Mouse (Mus musculus) embryonic facial prominence, embryonic 14.5 days (tissue): ENCODE measurements around the gene Gm49325. TPM values are rescaled to one million over a fixed set of nuclear protein-coding genes. Genes with fewer than 3 reads are reported as not detected.

ENCODE experiments used
- ATAC-seq: fragments of 200-750 bp; cut with Nextera tagmentation; 2 replicates; pipeline ENCODE4 v1.8.0; 2017; ENCODE audit warnings: low read depth, moderate number of reproducible peaks, moderate TSS enrichment
- DNase-seq: peaks from one replicate; pipeline ENCODE4 v3.0.0-alpha.2; 2015; ENCODE audit warnings: low spot score
- H3K27ac ChIP-seq: fragments of 300-500 bp; sonication (generic); replicated peaks from 2 replicates; pipeline ENCODE4 v1.5.1; 2014; ENCODE audit warnings: low read depth, mild to moderate bottlenecking, low read length, moderate library complexity
- H3K27me3 ChIP-seq: fragments of 300-500 bp; sonication (generic); replicated peaks from 2 replicates; pipeline ENCODE4 v1.6.1; 2014; ENCODE audit warnings: low read length; ENCODE audit not compliant: control insufficient read depth, insufficient read depth
- H3K36me3 ChIP-seq: fragments of 300-500 bp; sonication (generic); 2 replicates; pipeline ENCODE4 v1.6.1; 2014; ENCODE audit warnings: low read length, mixed read lengths; ENCODE audit not compliant: control insufficient read depth, insufficient read depth
- H3K4me1 ChIP-seq: fragments of 300-500 bp; sonication (generic); 2 replicates; pipeline ENCODE4 v1.6.1; 2014; ENCODE audit warnings: antibody characterized with exemption, low read length; ENCODE audit not compliant: control insufficient read depth, insufficient read depth
- H3K4me2 ChIP-seq: fragments of 300-500 bp; sonication (generic); 2 replicates; pipeline ENCODE4 v1.6.1; 2014; ENCODE audit warnings: low read depth, mild to moderate bottlenecking, low read length, moderate library complexity, mixed read lengths
- H3K4me3 ChIP-seq: fragments of 300-500 bp; sonication (generic); 2 replicates; pipeline ENCODE4 v1.5.1; 2014; ENCODE audit warnings: low read depth, mild to moderate bottlenecking, low read length
- H3K9ac ChIP-seq: fragments of 300-500 bp; sonication (generic); 2 replicates; pipeline ENCODE4 v1.6.1; 2014; ENCODE audit warnings: low read depth, mild to moderate bottlenecking, low read length, moderate library complexity, mixed read lengths
- H3K9me3 ChIP-seq: fragments of 300-500 bp; sonication (generic); 2 replicates; pipeline ENCODE4 v1.6.1; 2016; ENCODE audit warnings: low read length; ENCODE audit not compliant: control insufficient read depth
- WGBS: fragments of 180-500 bp; shearing (Covaris S2); extraction: QIAGEN DNeasy Blood & Tissue Kit; methylation state at CpG from one replicate; pipeline ENCODE4 v1.1.7; 2014; 5-methylcytosine and 5-hydroxymethylcytosine counted together
- polyA plus RNA-seq: library from polyadenylated mRNA; unstranded; fragments of >200 nt; fragmentation: Nextera tagmentation; extraction: Ambion mirVana; gene quantifications from 2 replicates; pipeline ENCODE4 v1.2.1, GENCODE M21; 2014

Gm49325 gene
- polyA plus RNA-seq, 1 experiment from 2014 or later = 4.1 TPM

- Histone ChIP-seq H3K36me3 (0 out of 2 replicates have a peak, but pooled peaks cover 3% of the 10 kb centered on the region), H3K9me3 (no peaks in the 10 kb centered on the region), H3K9ac (peak overlapping the region; percentile 30; the same call in 1 of the 2 replicates), H3K4me1 (peaks cover 17% of the 10 kb centered on the region), H3K4me2 (0 out of 2 replicates have a peak overlapping the region, but pooled peaks have one; percentile 10), H3K27ac (peak overlapping the region; percentile 44), H3K4me3 (no peak overlapping the region), H3K27me3 (no peaks in the 10 kb centered on the region)
- no peak for ATAC-seq
- WGBS = 47% methylated on average over 7 of the region's 7 CpGs
- DNase-seq = peak; percentile 62
Measured at GRCm38 (mm10) chr10:77624570-77624995, 18.6 kb downstream of the Gm49325 start.

GRCm38 (mm10) chr10:77626036-77626435 lies 20.0 kb downstream of the Gm49325 start:
- no peak overlapping the region for H3K4me3 ChIP-seq
- no peak overlapping the region for H3K9ac ChIP-seq
- WGBS = 87% methylated on average over 7 of the region's 7 CpGs
- H3K4me2 ChIP-seq = no peak overlapping the region
- H3K4me1 ChIP-seq = peaks cover 17% of the 10 kb centered on the region
- H3K27me3 ChIP-seq = no peaks in the 10 kb centered on the region
- peaks cover 6% of the 10 kb centered on the region for H3K36me3 ChIP-seq
- ATAC-seq (no peak), DNase-seq (no peak)
- no peak overlapping the region for H3K27ac ChIP-seq
- no peaks in the 10 kb centered on the region for H3K9me3 ChIP-seq

DNA sequence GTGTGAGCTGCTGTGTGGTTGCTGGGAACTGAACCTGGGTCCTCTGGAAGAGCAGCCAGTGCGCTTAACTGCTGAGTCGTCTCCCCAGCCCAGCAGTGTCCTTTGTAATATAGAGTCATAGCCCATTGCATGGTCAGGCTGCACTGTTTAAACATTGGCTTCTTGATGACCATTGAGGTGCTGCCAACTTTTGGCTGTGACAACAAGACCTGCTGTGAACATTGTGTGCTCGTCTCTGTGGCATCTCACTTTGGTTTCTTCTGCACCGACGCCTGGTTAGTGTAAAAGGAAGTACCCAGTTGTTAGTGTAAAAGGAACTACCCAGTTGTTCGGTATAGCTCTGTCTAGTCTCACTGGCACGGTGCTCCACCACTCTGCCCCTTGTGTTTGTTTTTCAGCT lies 20.6 kb downstream of the Gm49325 start:
- Histone ChIP-seq H3K4me1 (peaks cover 17% of the 10 kb centered on the region), H3K27me3 (no peaks in the 10 kb centered on the region), H3K9me3 (no peaks in the 10 kb centered on the region), H3K4me2 (no peak overlapping the region), H3K27ac (no peak overlapping the region), H3K36me3 (peaks cover 12% of the 10 kb centered on the region), H3K9ac (no peak overlapping the region), H3K4me3 (no peak overlapping the region)
- DNase-seq (no peak), ATAC-seq (no peak)
- 80% methylated on average over 7 of the region's 7 CpGs for WGBS

- H3K27ac ChIP-seq = no peak overlapping the region
- no peak overlapping the region for H3K4me3 ChIP-seq
- no peaks in the 10 kb centered on the region for H3K27me3 ChIP-seq
- no peak overlapping the region for H3K9ac ChIP-seq
- no peaks in the 10 kb centered on the region for H3K9me3 ChIP-seq
- no peak overlapping the region for H3K4me2 ChIP-seq
- 39% methylated on average over 2 of the region's 2 CpGs for WGBS
- DNase-seq (peak; percentile 77), ATAC-seq (peak; percentile 84)
- peaks cover 18% of the 10 kb centered on the region for H3K36me3 ChIP-seq
- H3K4me1 ChIP-seq = peaks cover 17% of the 10 kb centered on the region
Measured at GRCm38 (mm10) chr10:77627497-77627896, 21.5 kb downstream of the Gm49325 start.

DNA sequence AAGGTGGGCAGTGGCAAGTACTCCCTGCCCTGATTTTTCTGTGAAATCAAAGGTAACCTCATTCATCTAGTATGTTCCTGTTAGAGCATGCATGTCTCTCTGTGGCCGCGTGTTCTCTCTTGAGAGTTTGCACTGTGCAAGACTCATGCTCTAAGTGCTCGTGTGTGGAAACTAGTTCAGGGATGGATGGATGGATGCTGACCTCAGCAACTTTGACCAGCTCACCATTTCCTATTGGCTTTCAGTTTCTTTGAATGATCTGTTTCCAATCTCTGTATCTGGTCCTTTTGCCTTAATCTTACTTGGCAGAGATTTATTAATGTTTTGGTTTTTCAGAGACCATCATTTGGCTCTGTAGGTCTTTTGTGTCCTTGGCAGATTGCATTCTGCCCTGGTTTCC lies 23.2 kb downstream of the Gm49325 start:
- no peak overlapping the region for H3K27ac ChIP-seq
- no peak overlapping the region for H3K4me2 ChIP-seq
- H3K9ac ChIP-seq = no peak overlapping the region
- no peak for DNase-seq
- H3K9me3 ChIP-seq = no peaks in the 10 kb centered on the region
- H3K4me1 ChIP-seq = peaks cover 6% of the 10 kb centered on the region
- WGBS = 74% methylated on average over 3 of the region's 3 CpGs
- ATAC-seq = no peak
- H3K36me3 ChIP-seq = peaks cover 35% of the 10 kb centered on the region
- H3K4me3 ChIP-seq = no peak overlapping the region
- H3K27me3 ChIP-seq = no peaks in the 10 kb centered on the region

GRCm38 (mm10) chr10:77629970-77630369 lies 24.0 kb downstream of the Gm49325 start:
- no peaks in the 10 kb centered on the region for H3K9me3 ChIP-seq
- no peak overlapping the region for H3K4me3 ChIP-seq
- no peaks in the 10 kb centered on the region for H3K27me3 ChIP-seq
- DNase-seq (no peak), ATAC-seq (no peak)
- no peak overlapping the region for H3K27ac ChIP-seq
- 100% methylated on average over 1 of the region's 1 CpGs for WGBS
- H3K4me2 ChIP-seq = no peak overlapping the region
- H3K36me3 ChIP-seq = peaks cover 35% of the 10 kb centered on the region
- H3K9ac ChIP-seq = no peak overlapping the region
- no peaks in the 10 kb centered on the region for H3K4me1 ChIP-seq

DNA sequence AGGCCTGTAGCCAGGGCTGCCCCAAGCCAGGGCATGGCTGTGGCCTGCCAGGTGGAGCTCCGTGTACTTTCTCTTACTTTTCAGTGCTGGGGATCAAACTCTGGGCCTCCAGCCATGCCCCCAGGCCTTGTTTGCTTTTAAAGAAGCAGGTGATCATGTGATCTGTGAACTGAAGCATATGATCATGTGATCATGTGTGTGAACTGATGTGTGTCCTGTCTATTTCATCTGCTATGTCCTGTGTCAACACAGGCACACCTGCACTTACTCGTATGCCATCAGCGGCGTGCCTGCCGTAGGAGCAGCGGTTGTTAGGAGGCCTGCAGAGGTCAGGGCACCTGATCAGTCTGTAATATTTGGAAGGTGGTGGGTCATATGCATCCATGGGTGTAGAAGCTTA lies 28.0 kb downstream of the Gm49325 start:
- WGBS = 82% methylated on average over 6 of the region's 6 CpGs
- Histone ChIP-seq H3K27ac (no peak overlapping the region), H3K4me3 (no peak overlapping the region), H3K36me3 (peaks cover 55% of the 10 kb centered on the region), H3K4me2 (no peak overlapping the region), H3K9me3 (no peaks in the 10 kb centered on the region), H3K27me3 (no peaks in the 10 kb centered on the region), H3K9ac (no peak overlapping the region), H3K4me1 (no peaks in the 10 kb centered on the region)
- ATAC-seq = no peak
- DNase-seq = peak; percentile 24

GRCm38 (mm10) chr10:77634452-77635231 lies 28.6 kb downstream of the Gm49325 start:
- ATAC-seq (no peak), DNase-seq (peak; percentile 48)
- no peaks in the 10 kb centered on the region for H3K4me1 ChIP-seq
- H3K27me3 ChIP-seq = no peaks in the 10 kb centered on the region
- H3K36me3 ChIP-seq = peaks cover 57% of the 10 kb centered on the region
- no peak overlapping the region for H3K4me3 ChIP-seq
- H3K9me3 ChIP-seq = no peaks in the 10 kb centered on the region
- H3K4me2 ChIP-seq = no peak overlapping the region
- no peak overlapping the region; the same call in 1 of the 2 replicates for H3K27ac ChIP-seq
- 60% methylated on average over 13 of the region's 13 CpGs for WGBS
- no peak overlapping the region for H3K9ac ChIP-seq
